Mouse (Mus musculus) heart, postnatal 14 days (tissue): ENCODE measurements at regions not wholly inside any gene's neighbourhood (a gene's known extent, or its start where the extent isn't known, plus 50 kb on each side); places are given as distances from the start of the nearest gene placed in this dataset.
A peak's percentile ranks its signal among the peaks of the same experiment; 100 is the strongest.

Experiments used
- DNase-seq, 2 experiments: peaks; one replicate each; pipeline ENCODE4 v3.0.0; 2021 to 2022
- intact Hi-C: fragments of 180-260 bp; cut with DNase I; formaldehyde crosslinking; loops from one replicate; pipeline ENCODE4 v1.15.1; 2025

DNA sequence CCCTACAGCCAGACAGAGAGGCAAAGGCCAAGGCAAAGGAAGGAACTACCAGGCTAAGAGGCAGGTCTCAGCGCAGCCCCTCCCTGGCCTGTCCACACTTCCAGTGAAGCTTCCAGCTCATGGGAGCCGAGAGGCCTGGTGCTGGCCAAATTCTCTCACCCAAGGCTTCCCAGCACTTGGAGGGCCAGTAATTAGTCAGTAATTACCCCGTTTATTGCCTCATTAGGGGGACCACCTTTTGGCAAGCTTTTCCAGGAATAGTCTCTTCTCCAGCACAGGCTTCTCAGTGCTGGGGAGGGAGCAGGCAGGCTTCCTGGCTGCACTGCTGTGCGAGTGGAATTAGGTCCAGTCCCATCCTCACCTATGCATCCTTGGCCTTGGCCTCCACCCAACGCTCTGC, 252.8 kb upstream of the Nxpe4 start:
- no peak for DNase-seq
- intact Hi-C loops: no loop called here

DNA sequence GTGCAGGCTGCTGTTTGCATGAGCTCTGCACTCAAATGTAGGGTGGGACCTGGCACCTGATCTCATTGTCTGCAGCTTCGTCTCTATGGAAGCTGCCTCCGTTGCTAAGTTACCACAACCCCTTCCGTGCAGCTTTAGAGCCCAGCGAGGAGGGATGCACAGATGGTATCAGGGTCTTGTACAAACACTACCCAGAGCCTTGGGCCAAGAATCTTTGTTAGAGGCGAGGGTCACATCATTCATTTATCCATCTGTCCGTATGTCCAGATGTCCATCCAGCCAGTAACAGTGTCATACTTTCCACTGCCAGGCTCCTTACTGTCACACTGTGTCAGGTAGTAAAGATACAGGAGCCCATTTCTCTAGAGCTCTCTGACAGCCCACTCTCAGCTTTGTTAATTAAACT, 251.3 kb upstream of the Nxpe4 start:
- DNase-seq: no peak
- intact Hi-C loops: no loop called here

DNA sequence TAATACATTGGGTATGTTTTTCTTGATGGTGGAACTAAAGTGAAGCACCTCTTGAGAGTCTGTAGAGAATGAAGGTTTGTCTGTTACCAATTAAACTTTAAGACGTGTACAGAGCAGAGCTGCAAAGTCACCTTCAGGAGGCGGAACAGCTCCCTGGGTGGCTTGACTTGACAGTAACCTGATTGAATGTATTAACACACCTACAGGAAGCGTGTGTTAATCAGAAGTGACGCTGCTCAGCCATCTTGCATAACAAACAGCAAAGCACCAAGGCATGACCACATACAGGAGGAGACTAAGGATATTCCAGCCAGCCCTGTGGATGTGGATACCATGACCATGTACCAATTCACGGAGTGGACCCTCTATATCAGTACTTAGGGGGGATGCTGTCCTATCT, 249.0 kb upstream of the Nxpe4 start:
- intact Hi-C loops: no loop called here
- DNase-seq: no peak

DNA sequence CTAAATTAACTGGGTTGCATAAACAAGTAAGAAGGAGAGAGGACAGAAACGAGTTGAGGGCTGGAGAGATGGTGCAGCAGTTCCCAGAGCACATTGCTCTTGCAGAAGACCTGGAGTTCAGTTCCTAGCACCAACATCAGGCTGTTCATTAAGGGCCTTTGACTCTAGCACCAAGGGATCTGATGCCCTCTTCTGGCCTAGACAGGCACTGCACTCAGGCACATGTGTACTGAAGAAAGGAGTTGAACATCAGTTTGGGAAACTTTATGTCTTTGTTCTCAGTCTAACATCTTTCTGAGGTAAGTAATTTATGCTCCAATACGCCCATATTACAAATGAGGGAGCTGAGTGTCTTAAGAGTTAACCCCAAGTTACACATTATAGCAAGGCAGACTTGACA, 226.5 kb upstream of the Nxpe4 start:
- peak in 1 of 2 experiments; percentile 4 for DNase-seq
- intact Hi-C loops: no loop called here

DNA sequence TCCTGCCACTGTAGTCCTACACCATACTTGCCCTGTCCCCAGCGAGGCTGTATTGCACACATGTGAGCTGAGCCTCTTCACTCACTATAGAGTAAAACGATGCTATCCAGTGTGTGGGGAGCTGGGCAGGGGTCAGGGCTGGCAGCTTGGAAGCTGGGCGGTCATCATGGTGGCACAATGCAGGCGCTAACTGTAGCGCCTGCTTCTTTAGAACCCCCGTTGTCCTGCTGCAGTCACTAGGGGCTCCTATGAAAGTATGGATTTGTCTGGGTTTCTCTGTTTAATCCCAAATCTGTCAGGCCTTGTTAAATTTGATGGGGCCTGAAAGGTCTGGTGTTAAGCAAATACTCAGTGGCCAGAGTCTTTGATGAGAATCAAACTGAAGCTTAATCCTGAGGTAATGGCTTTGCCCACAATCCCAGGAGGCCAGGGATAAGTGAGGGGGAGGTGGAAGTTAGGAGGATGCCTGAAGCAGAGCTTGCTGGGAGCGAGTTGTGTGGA, 225.8 kb upstream of the Nxpe4 start:
- no peak for DNase-seq
- intact Hi-C loops: no loop called here

DNA sequence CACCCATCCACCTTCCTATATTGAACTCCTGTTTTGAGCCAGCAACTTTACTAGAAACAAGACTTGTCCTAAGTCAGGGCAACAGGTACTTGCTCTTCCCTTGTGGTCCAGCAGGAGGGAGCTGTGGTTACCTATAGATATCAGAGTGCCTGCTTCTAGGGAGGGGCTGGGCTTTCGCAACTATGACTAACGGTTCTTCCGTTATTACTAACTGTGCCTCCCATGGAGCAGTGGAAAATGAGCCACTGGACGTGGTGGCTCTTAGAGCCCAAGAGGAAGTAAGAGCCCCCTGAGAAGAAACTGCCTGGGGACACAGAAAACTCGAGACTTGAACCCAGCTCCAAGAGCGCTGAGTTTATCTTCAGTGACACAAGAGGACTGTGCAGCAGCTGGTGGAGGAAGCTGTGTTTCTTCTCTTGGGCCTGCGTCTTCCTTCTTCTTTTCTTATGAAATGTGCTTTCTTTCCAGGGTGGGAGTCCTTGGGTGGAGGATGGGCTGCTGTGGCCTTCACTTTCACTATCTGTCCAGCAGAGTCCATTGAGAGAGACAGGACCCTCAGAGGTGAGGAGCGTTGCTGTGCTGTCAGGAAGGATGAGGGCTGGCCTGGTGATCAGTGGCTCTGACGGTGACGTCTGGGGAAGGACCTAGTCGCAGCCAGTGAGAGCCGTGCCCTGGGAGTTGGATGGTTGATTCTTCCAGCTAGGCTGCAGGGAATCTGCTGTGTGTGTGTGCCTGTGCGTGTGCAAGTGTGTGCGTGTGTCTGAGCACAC, 222.7 kb upstream of the Nxpe4 start:
- intact Hi-C loops: no loop called here

DNA sequence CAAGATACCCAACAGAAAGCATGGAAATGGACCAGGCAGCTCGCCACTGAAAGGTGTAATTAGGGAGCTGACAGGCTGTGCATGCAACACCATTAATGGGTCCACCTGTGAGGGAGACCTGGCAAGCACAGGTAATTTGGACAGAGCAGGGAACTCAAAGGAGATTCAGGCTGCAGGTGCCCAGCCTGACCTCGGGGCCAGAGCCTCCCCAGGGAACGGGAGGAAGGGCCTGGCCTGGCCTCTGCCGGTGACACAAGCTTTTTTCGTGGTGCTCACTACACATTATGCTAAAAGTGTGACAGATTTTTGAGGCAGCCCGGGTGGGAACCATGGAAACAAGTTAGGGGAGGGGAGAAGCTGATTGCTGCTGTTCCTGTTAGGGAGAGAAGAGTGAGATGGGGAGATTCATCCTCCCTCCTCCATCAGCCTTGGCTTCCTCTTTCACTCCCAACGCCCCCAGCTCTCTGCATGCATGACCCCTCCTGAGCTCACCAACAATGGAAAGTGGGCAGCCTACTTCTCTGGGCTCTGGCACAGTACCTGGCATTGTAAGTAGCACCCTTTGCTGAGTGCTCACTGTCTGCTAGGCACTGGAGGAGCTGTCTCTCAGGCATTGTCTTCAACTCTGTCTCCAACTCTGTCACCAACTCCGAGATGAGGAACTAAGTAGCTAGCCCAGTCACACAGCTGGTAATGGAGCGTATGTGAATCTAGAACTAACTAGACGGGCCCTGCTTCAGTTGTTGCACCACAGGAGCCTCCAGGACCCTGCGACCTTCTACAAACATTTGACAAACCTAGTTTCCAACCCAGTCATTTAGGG, 218.9 kb upstream of the Nxpe4 start:
- DNase-seq: no peak
- intact Hi-C loops: no loop called here

More for the DNA sequence above, 222.7 kb upstream of the Nxpe4 start:
- no peak for DNase-seq

DNA sequence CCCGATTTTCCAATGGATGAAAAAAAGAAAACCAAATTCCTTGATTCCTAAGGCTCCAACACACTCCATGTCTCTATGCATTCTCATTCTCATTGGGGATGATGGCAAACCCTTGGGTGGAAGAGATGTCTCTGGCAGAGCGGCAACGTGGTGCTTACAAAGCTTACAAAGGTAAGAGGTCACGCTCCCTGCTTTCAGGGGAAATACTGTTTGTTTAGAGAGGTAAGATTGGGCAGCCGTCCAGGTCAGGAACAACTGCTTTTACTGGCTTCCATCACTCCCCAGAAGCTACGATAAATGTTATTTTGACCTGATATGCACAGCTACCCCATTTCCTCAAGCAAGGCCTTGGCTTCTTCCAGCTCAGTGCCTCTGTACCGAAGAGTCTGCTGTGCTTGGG, 215.6 kb upstream of the Nxpe4 start:
- no peak for DNase-seq
- intact Hi-C loops: no loop called here

DNA sequence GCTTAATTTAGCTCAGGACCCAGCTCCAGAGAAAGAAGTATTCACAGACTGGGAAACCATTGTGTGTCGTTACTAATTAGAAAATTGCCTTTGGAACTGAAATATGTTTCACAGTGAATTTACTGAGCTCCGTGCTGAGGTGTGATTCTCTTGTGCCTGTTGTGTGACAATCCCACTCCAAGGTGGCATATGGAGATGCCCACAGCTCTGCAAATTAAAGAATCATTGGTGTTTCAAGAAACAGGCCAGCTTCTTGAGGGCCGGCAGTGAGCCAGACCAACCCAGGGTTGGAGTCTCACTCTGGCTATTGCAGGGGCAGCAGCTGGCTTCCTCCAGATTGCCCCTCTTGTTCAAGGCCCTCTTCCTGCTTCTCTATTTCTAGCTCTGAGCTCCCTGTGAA, 203.9 kb upstream of the Nxpe4 start:
- no peak for DNase-seq
- intact Hi-C loops: no loop called here

DNA sequence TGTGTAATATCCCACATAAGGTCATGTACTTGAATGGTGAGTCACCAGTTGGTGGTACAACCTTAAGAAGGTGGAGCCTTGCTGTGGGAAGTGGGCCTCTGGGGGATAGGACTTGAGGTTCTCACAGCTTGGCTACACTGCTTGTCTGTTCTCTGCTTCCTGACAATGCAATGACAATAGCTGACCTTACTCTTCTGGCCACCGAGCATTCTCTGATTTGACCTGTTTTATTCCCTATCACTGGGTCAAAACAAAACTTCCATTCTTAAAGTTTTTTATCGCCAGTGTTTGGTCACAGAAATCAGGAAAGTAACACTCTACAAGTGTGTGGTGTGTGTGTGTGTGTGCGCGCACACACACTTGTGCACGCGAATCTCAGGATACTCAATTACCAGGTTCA, 203.0 kb upstream of the Nxpe4 start:
- no peak for DNase-seq
- intact Hi-C loops: no loop called here

DNA sequence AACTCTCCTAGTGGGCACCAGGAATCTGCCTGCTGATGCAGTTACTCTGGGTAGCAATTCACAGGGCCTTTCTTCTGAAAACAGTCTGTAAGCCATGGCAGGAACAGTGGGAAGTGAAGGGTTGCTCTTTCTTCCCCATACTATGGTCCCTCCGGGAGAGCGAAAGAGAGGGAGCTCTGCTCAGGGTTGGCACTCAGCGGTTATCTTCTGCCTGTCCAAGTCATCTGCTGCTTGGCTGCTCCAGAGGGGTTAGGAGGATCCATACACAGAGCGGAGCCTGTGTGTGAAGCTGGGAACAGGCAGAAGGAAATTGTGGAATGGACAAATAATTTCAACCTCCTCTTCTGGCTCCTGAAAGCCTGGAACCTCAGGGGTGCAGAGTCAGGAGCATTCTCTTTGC, 200.6 kb upstream of the Nxpe4 start:
- DNase-seq: no peak
- intact Hi-C loops: no loop called here

DNA sequence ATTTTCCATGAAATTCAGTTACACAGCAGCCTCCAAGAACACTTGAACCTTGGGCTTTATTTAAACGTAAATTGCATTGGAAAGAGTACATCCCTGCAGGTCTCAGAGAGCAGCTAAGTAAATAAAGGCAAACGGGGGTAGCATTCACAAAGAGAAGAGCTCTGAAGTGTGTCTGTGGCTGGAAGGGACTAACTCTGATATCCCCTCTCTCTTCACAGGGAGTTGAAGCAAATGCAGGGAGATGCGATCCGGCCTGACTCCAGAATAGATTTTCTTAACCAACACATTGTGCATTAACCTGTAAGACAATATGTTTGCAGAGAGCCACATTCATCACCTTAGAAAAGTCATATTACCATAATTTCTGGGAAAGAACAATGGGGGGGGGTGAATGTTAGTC, 199.7 kb upstream of the Nxpe4 start:
- intact Hi-C loops: no loop called here
- DNase-seq: no peak

DNA sequence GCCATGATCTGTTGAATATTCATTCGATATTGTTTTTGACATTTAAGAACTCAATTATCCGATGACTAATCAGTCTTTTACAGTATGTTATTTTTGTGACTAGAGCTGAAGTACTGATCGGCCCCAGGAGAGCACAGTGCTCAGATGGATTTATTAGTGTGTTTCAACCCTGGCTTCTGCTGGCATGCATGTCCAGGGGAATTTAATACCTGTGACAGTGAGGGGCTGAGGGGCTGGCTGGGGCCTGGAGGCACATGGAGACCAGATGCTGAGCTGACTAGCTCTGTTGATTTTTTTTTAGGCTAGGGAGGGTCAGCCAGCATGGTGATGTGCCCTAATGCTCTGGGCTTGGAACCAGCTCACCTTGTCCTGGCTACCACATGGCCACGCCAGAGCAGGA, 199.2 kb upstream of the Nxpe4 start:
- intact Hi-C loops: no loop called here
- no peak for DNase-seq

DNA sequence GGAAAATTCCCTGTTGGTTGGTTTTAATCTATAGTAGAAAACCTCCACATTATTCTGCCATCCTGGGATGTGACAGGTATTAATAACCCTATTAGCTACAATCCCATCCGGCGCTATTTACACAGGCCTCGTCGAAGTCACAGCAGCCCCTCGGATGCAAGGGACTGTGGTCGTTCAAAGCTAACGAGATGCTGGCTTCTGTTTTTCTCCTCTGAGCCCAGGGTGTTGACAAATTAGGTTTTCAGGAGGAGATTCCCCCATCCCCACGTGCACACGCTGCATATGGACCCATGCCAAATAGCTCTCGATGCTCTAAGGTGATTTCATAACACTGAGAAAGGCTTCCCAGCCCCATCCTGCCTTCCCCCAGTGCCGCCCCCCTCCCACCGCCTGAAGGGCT, 188.7 kb upstream of the Nxpe4 start:
- DNase-seq: no peak
- intact Hi-C loops: no loop called here

DNA sequence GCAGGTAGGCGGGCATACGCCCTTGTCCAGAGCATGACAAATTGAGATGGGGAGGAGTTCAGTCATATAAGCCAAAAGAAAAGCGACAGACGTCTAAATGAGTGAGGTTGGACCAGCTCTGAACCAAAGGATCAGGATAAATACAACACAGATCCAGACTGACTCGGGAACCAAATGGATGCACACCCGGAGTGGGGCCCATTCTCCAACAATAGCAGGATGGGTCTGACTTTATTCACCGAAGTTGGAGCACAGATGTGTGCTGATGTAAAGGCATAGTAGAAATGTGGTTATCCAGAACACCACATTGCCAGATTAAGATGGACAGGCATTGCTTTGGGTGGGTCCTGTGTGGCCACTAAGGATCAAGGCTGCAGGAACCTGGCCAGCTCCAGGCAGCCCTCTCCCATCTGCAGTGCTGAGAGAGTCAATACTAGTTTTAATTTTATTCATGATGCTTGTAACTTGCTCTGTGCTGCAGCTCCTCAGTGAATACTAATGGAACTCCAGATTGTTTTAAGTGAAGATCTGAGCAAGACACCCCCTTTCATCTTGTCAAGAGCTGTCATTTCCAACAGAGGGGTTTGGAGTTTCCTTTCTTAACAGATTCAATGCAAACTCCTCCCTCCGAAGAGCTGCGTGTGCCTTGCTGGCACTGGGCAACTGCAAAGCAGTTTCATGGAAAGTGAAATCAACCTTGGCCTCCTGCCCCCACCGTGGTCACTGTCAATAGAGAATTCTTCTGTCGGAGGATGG, 176.3 kb upstream of the Nxpe4 start:
- no peak for DNase-seq
- intact Hi-C loops: no loop called here

DNA sequence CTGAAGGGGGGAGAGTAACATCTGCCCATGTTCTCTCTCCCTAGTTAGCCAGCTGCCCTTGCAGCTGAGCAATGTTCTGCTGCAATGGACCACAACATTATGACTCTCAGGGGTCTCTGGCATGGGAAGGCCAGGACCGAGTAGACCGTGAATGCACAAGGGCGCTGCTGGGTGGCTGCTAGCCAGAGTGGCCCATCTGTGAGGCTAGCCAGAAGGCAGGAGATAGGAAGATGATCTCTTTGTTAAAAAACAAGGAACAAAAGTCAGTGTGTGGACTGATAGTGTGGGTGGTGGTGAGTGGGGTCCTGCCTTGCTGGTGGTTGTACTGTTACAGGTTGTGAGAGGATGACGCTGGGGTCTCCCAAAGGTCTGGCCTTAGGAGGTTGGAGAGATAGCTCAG, 174.6 kb upstream of the Nxpe4 start:
- DNase-seq: no peak
- intact Hi-C loops: no loop called here

DNA sequence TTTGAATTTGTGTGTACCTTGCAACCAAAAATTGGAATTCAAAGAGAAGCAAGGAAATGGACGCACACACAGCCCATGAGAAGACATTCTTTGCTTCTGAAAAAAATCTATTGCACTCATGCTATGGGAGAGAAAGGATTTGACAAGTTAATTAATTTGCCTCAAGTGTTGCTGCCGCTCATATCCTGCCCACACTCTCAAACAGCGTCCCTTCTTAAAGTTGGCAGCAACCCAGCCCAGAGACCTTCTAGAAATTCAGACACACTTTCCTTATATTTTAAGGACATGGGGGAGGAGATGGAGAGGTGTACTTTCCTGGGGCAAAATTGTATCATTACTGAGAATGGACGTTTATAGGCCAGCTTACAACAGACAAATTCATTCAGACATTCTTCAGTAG, 167.2 kb upstream of the Nxpe4 start:
- intact Hi-C loops: no loop called here
- no peak for DNase-seq

DNA sequence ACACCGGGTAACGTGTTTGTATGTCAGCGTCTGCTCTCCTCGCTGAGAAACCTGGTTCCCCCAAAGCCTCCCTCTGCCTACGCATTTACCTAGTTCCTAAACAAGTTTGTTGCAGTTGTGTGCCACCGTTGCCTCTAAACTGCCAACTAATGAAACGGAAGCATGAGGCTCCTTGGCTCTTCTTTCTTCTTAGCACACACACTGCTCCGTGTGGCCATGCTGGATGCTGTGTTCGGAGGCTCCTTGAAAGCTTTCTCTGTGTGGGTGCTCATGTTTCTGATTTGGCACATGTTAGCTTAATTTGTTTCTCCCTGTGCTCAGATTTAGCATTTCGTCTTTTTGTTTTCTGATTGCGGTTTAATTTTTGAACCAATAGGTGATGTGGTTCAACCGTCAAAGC, 162.2 kb upstream of the Nxpe4 start:
- intact Hi-C loops: no loop called here
- DNase-seq: no peak

DNA sequence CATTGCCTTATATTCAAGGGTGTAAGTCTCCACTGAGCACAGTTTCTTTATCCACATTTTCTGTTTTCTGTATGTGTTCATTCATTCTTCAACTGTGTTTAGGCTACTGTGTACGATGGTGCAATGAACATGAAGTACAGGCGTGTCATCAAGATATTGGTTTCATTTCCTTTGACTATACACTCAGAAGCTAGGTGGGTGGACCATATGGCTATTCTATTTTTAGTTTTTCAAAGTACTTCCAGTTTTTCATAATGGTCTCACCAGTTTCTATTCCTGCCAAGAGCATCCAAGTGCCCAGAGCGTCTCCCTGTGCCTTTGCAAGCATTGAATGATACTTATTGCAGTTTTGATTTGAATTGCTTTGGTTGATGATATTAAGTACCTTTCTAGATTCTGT, 132.8 kb upstream of the Nxpe4 start:
- intact Hi-C loops: no loop called here
- DNase-seq: no peak

DNA sequence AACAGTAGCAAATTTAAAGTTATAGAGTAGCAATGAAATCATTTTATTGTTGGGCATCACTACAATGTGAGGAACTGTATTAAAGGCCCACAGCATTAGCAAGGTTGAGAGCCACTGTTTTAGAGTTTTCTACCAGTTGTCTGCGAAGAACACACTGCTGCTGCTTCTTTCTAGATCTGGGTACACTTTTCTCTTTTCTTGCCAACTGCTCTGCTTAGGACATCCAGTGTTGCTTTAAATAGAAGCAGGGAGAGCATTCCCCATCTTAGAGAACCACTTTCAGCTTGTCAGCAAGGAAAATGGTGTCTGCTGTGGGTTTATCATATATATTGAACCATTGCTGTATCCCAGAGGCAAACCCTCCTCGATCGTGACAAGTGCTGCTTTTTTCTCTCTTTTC, 131.0 kb upstream of the Nxpe4 start:
- intact Hi-C loops: no loop called here
- no peak for DNase-seq

DNA sequence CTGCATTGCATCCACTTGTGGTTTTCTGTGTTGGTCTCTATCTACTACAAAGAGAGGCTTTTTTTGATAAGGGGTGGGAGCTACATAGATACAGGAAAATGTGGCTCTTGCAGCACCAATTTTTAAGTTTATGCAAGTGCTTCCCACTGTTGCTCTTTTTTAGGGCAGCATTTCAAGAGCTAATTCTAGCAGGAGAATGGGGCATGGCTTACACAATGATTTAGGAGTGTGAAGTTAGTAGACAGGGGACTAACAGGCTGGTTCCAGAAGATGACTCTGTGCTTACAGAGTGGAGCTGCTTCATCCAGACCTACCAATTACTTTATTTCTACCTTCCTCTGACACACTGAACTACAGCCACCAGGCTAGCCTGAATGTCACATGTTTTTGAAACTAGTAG, 125.9 kb upstream of the Nxpe4 start:
- intact Hi-C loops: no loop called here
- no peak for DNase-seq
